Mouse (Mus musculus): ENCODE measurements around the gene Gm5798. TPM values are rescaled to one million over a fixed set of nuclear protein-coding genes. Genes with fewer than 3 reads are reported as not detected.

Gm5798 gene
- not detected in 2 replicates for polyA plus RNA-seq (2012; rRNA removed)

DNA sequence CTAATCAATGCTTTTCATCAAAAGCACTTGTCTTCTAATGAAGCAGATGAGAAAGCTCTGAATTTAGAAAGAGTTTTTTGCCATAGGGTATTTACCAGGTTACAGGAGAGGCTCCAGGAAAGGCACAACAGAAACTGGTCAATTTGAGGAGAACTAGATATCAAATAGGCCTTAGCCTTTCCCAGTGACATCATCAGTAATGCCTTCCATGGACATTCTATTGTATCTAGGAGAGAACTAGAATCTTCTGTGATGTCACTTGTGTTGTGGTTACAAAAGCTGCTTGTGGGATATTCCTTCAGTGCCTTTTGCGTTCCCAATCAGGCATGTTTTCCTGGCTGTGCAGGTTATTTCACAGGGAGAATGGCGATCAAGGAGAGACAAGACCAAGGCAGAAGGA lies at the start of gene Gm5798:
Gm5798 (plus strand) TSS at position 301 of the 400 bp plus-strand sequence.

DNA sequence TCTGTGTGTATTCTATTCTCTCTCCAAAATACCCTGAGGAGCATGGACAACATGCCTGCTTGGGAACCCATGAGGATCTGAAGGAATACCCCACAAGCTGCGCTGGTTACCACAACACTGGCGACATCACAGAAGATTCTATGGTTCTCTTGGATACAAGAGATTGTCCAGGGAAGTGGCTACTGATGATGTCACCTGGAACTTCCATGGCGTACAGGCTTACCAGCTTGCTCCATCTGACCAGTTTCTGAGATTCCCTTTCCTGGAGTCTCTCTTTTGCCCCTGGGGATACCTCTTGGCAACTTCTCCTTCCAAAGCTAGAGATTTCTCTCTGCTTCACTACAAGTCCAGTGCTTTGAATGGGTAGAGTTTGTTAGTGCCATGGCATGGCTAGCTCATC lies 37.9 kb downstream of the Gm5798 start, which contains the start of gene Gm7945:
Gm7945 (minus strand) TSS at position 101 of the 400 bp plus-strand sequence.

Other genes with a start within 250 kb of the Gm5798 start
- gene Mat1a, start 243.6 kb upstream of the Gm5798 start, polyA plus RNA-seq (2012; rRNA removed), result 0.02 TPM in 1 of 2 replicates, not detected in the other
- not detected in 2 replicates for gene Sftpa1, start 216.8 kb upstream of the Gm5798 start, polyA plus RNA-seq (2012; rRNA removed)
- gene Mbl1, start 197.2 kb upstream of the Gm5798 start, polyA plus RNA-seq (2012; rRNA removed), result not detected in 2 replicates
- gene Sftpd, start 163.5 kb upstream of the Gm5798 start, polyA plus RNA-seq (2012; rRNA removed), result not detected in 2 replicates
- gene Gm2832, start 69.8 kb upstream of the Gm5798 start, polyA plus RNA-seq (2012; rRNA removed), result 0.18 and 0.26 TPM in 2 replicates
- not detected in 2 replicates for gene Gm7945, start 37.8 kb downstream of the Gm5798 start, polyA plus RNA-seq (2012; rRNA removed)
- not detected in 2 replicates for gene Gm6482, start 59.7 kb downstream of the Gm5798 start, polyA plus RNA-seq (2012; rRNA removed)
- gene Gm7954, start 104.9 kb downstream of the Gm5798 start, polyA plus RNA-seq (2012; rRNA removed), result not detected in 2 replicates
- not detected in 2 replicates for gene Gm3486, start 140.9 kb downstream of the Gm5798 start, polyA plus RNA-seq (2012; rRNA removed)
- gene Gm7970, start 207.0 kb downstream of the Gm5798 start, polyA plus RNA-seq (2012; rRNA removed), result not detected in 2 replicates
- not detected in 2 replicates for gene 1700049E17Rik2, start 224.6 kb downstream of the Gm5798 start, polyA plus RNA-seq (2012; rRNA removed)

Measured in central nervous system, embryonic 14 days (tissue).